Mouse (Mus musculus) liver, adult 2 months (tissue): Measurements from ENCODE around the gene Als2.

ENCODE experiments used
- CTCF ChIP-seq: fragments of 200-500 bp; IDR thresholded peaks from 2 replicates; pipeline ENCODE4 v1.5.1; 2011; ENCODE audit warnings: low read depth, low read length, control low read depth
- POLR2A ChIP-seq: fragments of 200-500 bp; IDR thresholded peaks from 2 replicates; pipeline ENCODE4 v1.6.1; 2011; ENCODE audit warnings: low read length, control low read depth; ENCODE audit not compliant: insufficient read depth; ENCODE audit errors: extremely low read depth

GRCm38 (mm10) chr1:59168556-59168955, 68.5 kb downstream of the Als2 start:
- no peak for TF ChIP-seq CTCF
- TF ChIP-seq POLR2A, result no peak
